Mouse (Mus musculus): ENCODE measurements at regions not wholly inside any gene's neighbourhood (a gene's known extent, or its start where the extent isn't known, plus 50 kb on each side); places are given as distances from the start of the nearest gene placed in this dataset.

DNA sequence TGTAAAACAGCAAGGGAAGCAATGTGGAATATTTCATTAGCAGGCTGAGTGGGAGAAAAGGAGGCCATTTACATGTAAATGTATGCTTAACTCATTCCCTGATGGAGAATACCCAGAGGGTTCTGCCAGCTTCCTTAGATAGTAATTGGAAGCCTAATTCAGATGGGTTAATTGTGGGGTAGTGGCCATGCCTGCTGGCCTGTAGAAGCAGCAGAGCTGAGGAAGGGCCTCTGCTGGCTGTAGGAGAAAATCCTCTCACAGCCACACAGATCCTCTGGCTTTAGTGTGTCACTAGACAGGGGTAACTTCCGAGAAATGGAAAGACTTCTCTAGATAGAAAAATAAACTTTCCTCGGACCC, 1588.7 kb upstream of the Got2 start:
- DNase-seq (ENCODE audit: low read depth, low spot score) = no peak
- TF ChIP-seq CTCF (IDR thresholded peaks at IDR 0.05) = no peak
- POLR2A ChIA-PET = no interaction called here
- CTCF ChIA-PET = no interaction called here
- H3K27me3 ChIP-seq = no peaks in the 10 kb centered on the region
- in situ Hi-C loops (cut with MboI; ENCODE audit: low pct_unique_long_range_greater_than_20kb) = no loop called here
- ATAC-seq = no peak

DNA sequence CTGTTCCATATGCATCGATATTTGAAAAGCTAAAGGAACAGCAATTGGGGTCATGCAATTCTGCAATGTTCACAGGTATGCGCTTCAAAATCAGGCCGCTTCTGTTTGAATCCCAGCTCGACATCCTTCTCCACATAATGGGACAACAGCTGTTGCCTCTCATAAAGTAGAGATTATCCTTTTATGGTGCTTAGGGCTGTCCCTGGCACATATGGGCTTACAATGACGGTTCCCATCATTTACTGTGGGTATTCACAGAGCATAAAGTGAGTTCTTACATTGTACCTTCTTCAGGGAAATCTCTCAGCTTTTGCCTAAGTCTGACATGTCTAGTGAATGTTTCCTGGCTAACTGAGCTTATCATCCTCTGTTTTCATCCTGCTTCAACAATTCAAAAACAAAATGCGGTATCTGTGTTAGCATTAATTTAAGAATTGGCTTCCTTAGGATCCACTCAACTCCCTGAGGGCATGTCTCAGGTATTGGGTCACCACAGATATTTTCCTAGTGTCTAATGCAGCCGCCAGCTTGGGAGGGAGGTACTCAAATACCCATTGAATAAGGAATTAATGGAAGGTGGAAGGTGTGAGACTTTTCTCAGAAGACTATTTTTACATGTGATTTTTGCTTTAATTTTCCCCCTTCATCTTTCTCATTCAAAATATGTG, 1588.2 kb upstream of the Got2 start:
- POLR2A ChIA-PET = no interaction called here
- TF ChIP-seq CTCF (IDR thresholded peaks at IDR 0.05) = no peak
- ATAC-seq (no peak), DNase-seq (ENCODE audit: low read depth, low spot score) (no peak)
- H3K27me3 ChIP-seq = no peaks in the 10 kb centered on the region
- in situ Hi-C loops (cut with MboI; ENCODE audit: low pct_unique_long_range_greater_than_20kb) = no loop called here
- CTCF ChIA-PET = no interaction called here

DNA sequence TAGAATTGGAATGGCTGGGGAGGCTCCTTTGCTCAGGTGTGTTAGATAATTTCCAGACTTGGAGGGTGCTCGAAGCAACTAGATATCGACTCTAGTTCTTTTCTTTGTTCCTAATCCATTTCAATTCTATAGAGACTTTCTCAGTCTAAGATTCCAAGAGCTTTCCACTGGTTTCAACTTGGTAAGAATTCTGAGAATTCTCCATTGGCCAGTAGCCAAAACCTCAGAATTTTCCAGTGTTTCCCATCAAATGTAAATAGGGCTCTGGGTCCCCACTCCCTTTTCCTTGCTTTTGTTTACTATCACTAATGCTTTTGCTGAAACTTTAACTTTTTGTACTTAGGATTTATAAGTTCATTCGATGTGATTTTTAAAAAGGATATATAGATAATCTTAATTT, 1585.0 kb upstream of the Got2 start:
- no peak for DNase-seq (ENCODE audit: low read depth, low spot score)
- in situ Hi-C loops (cut with MboI; ENCODE audit: low pct_unique_long_range_greater_than_20kb) = no loop called here
- POLR2A ChIA-PET = no interaction called here

DNA sequence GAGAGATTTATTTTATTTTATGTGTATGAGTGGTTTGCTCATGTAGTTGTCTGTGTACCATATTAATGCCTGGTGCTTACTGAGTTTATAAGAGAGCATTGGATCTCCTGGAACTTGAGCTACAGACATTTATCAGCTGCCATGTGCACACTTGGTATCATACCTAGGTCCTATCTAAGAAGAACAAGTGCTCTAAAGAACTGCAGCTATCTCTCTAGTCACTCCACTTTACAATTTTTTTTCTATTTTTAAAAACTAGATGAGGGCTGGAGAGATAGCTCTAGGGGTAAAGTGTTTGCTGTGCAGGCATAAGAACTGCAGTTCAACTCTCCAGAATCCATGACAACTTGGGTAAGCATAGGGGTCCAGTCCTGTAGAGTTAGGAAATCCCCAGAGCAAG, 1573.1 kb upstream of the Got2 start:
- H3K27me3 ChIP-seq = no peaks in the 10 kb centered on the region
- in situ Hi-C loops (cut with MboI; ENCODE audit: low pct_unique_long_range_greater_than_20kb) = no loop called here
- CTCF ChIA-PET = no interaction called here
- ATAC-seq = no peak
- POLR2A ChIA-PET = no interaction called here
- no peak for TF ChIP-seq CTCF (IDR thresholded peaks at IDR 0.05)
- no peak for DNase-seq (ENCODE audit: low read depth, low spot score)

More for the DNA sequence above, 1585.0 kb upstream of the Got2 start:
- no peak for TF ChIP-seq CTCF (IDR thresholded peaks at IDR 0.05)
- ATAC-seq = no peak
- H3K27me3 ChIP-seq = no peaks in the 10 kb centered on the region
- CTCF ChIA-PET = no interaction called here

DNA sequence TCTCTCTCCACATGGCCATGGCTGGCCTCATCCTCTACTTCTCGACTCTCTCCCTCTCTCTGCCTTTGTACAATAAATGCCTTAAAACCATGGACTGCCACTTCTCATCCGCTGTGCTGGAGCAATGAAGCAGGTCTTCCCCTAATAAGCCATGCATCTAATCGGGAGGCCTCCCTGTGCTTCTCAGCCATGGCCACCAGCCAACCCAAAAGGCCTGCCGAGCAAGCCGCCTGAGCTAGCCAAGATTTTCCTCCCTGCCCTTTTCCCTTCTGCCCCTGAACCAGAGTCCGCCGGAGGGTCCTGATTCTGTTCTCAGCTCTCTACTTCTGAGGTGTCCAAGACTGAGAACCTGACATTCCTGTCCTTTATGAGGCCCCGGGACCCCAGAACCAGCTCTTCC, 1559.3 kb upstream of the Got2 start:
- POLR2A ChIA-PET = no interaction called here
- ATAC-seq = no peak
- in situ Hi-C loops (cut with MboI; ENCODE audit: low pct_unique_long_range_greater_than_20kb) = no loop called here
- no peak for DNase-seq (ENCODE audit: low read depth, low spot score)
- CTCF ChIA-PET = no interaction called here
- H3K27me3 ChIP-seq = no peaks in the 10 kb centered on the region
- no peak for TF ChIP-seq CTCF (IDR thresholded peaks at IDR 0.05)

DNA sequence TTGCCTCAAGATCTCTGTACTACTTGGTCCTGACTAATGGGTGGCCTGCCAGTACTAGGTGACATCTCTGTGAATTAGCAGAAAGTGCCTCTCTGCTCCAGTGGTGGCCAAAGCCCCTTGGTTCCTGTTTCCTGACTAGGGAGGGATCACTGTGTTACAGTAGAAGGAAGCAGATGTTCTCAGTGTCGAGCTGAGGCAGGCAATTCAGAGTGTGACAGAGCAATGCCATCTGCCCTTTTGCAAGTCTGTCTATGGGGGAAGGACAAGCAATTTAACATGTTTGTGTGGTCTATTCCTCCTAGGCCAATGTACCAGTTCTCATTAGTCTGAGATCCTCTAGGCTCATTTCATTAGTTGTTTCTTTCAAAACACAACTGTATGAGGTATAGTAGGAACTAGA, 1553.1 kb upstream of the Got2 start:
- ATAC-seq = no peak
- in situ Hi-C loops (cut with MboI; ENCODE audit: low pct_unique_long_range_greater_than_20kb) = no loop called here
- TF ChIP-seq CTCF (IDR thresholded peaks at IDR 0.05) = no peak
- no peaks in the 10 kb centered on the region for H3K27me3 ChIP-seq
- ChIA-PET POLR2A (no interaction called here), CTCF (no interaction called here)
- DNase-seq (ENCODE audit: low read depth, low spot score) = no peak

DNA sequence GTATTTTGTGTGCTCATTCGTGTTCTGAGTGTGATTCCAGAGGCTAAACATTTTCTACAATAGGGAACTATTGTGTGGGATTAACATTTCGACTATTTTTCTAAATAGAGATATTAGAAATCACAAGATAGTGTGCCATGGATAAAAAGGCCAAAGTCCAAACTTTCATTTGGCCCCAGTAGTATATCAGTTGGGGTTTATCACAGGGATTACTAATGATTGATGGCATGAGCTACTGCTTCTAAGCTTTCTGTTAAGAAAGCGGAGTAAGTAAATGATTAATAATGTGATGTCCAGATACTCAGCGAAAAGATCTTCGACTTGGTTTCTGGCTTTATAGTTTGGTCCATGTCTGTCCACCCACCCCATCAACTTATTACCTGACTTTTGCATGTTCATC, 1545.2 kb upstream of the Got2 start:
- in situ Hi-C loops (cut with MboI; ENCODE audit: low pct_unique_long_range_greater_than_20kb) = no loop called here
- H3K27me3 ChIP-seq = no peaks in the 10 kb centered on the region
- ChIA-PET CTCF (no interaction called here), POLR2A (no interaction called here)
- ATAC-seq (no peak), DNase-seq (ENCODE audit: low read depth, low spot score) (no peak)
- TF ChIP-seq CTCF (IDR thresholded peaks at IDR 0.05) = no peak

DNA sequence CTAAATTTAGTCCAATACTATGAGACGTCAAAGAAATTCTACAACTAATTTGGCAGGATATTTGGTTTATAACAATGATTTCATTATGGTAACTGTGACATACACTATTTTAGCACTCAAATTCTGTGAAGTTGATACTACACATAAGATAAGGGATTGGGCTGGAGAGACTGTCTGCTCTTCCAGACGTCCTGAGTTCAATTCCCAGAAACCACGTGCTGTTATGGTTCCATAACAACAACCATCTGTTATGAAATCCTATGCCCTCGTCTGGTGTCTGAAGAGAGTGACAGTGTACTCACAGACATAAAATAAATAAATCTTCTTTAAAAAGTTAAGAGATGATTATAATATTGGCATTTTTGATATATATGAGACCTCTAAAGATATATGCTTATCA, 1543.1 kb upstream of the Got2 start:
- no peak for TF ChIP-seq CTCF (IDR thresholded peaks at IDR 0.05)
- ATAC-seq (no peak), DNase-seq (ENCODE audit: low read depth, low spot score) (no peak)
- ChIA-PET CTCF (no interaction called here), POLR2A (no interaction called here)
- no peaks in the 10 kb centered on the region for H3K27me3 ChIP-seq
- in situ Hi-C loops (cut with MboI; ENCODE audit: low pct_unique_long_range_greater_than_20kb) = no loop called here

DNA sequence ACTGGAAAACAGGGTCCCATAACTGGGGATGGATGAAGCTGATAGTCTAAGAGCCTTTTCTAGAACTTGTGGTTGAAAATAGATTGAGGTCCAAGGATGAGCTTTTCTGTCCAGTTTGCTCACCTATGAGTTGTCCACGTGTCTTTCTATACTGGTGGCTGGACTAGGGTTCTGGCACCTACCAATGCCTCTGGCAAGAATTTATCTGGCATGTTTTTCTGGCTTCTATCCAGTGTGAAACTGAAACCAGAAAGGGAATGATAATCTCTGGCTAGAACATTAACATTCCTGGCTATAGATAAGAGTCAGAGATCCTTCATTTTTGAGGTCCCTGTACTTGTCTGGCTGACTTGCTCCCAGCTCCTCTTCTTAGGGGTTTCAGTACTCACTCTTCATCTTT, 1534.0 kb upstream of the Got2 start:
- ChIA-PET CTCF (no interaction called here), POLR2A (no interaction called here)
- ATAC-seq (no peak), DNase-seq (ENCODE audit: low read depth, low spot score) (no peak)
- in situ Hi-C loops (cut with MboI; ENCODE audit: low pct_unique_long_range_greater_than_20kb) = no loop called here
- H3K27me3 ChIP-seq = no peaks in the 10 kb centered on the region
- no peak for TF ChIP-seq CTCF (IDR thresholded peaks at IDR 0.05)

DNA sequence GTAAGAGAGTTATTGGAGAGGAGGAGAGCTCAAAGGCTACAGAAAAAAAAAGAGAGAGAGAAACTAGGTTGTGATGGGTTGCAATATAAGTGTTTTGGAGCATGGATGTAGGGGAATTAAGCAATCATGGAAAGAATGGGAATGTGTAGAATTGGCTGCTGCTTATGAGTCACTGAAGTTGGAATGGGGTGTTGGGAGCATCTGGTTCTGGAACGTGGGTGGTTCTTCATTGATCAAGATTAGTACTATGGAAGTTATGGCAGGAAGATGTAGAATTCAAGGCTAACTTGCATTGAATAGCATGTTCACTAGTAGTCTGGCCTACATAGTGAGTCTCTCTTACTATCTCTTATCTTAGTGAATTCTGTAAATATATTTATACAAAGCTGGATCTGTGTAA, 1526.4 kb upstream of the Got2 start:
- no peak for TF ChIP-seq CTCF (IDR thresholded peaks at IDR 0.05)
- CTCF ChIA-PET = no interaction called here

DNA sequence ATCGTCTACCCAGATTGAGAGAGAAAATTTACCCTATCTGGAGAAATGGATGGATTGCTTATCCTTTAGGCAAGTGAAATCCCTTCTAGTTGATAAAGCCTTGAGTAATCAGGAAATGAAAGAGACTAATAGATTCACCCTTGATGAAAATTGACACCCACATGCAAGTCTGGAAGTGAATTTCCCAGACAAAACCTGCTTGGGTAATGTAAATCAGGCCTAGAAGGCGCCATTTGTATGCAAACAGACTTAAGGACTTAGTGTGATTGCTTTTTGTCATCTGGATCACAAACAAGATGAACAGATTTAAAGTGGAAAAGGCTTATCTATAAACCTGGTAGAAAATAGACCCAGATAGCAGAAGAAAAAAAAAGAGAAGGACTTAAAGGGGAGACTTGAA, 1515.0 kb upstream of the Got2 start:
- in situ Hi-C loops (cut with MboI; ENCODE audit: low pct_unique_long_range_greater_than_20kb) = no loop called here
- no peak for TF ChIP-seq CTCF (IDR thresholded peaks at IDR 0.05)
- ChIA-PET POLR2A (no interaction called here), CTCF (no interaction called here)
- ATAC-seq = no peak
- no peaks in the 10 kb centered on the region for H3K27me3 ChIP-seq
- DNase-seq (ENCODE audit: low read depth, low spot score) = no peak

More for the DNA sequence above, 1526.4 kb upstream of the Got2 start:
- ATAC-seq = no peak
- POLR2A ChIA-PET = no interaction called here
- DNase-seq (ENCODE audit: low read depth, low spot score) = no peak
- H3K27me3 ChIP-seq = no peaks in the 10 kb centered on the region
- in situ Hi-C loops (cut with MboI; ENCODE audit: low pct_unique_long_range_greater_than_20kb) = no loop called here

DNA sequence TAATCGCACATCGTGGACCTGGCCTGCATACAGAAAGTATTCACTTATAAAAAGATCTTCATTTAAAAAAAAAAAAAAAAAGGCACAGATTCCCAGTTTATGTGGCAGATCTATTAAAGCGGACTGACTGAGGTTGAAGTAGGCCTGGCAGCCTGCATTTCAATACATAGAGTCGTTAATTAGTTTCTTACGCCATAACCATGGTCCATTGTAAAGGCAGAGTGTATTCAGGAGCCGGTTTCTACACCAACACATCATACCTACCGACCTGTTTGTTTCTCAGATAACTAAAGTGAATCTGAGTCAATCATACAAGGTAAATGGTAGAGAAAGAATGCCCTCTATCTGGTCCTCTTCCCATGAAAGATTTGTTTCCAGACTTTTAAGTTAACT, 1509.0 kb upstream of the Got2 start:
- DNase-seq (ENCODE audit: low read depth, low spot score) (no peak), ATAC-seq (no peak)
- in situ Hi-C loops (cut with MboI; ENCODE audit: low pct_unique_long_range_greater_than_20kb) = no loop called here
- TF ChIP-seq CTCF (IDR thresholded peaks at IDR 0.05) = no peak
- ChIA-PET POLR2A (interaction anchor here (0.7 kb wide), 1 partner anchor 41 kb away, joined by 5 read pairs; no protein-coding TSS in a partner anchor), CTCF (no interaction called here)
- H3K27me3 ChIP-seq = no peaks in the 10 kb centered on the region
